Mouse (Mus musculus) adipocyte (in vitro differentiated cells): ENCODE data around the gene Pabpc1l.
"Not testable (repeated sequence)": the region's sequence is repeated elsewhere in the genome, so short reads cannot be mapped to it uniquely, and the experiment has no call there.

ENCODE experiments used
- DNase-seq: peaks from one replicate; pipeline ENCODE4 v3.0.0-alpha.2; 2016; ENCODE audit warnings: low spot score

Gene Pabpc1l

DNA sequence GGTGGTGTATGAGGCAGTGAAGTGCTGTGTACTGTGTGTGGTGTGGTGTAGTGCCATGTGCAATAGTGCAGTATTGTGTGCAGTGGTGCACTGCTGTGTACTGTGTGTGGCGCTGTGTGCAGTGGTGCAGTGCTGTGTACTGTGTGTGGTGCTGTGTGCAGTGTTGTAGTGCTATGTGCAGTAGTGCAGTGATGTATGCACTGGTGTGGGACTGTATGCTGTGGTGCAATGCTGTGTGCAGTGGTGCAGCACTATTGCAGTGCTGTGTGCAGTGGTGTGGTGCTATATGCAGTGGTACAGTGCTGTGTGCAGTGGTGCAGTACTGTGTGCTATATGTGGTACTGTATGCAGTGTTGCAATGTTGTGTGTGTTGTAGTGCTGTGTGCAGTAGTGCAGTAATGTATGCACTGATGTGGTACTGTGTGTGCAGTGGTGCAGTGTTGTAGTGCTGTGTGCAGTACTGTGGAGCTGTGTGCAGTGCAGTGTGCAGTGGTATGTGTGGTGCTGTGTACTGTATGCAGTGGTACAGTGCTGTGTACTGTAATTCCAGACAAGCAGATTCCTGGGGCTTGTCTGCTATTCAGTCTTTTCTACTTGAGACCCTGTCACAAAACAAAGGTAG, 13.3 kb downstream of the Pabpc1l start:
- DNase-seq = no peak

DNA sequence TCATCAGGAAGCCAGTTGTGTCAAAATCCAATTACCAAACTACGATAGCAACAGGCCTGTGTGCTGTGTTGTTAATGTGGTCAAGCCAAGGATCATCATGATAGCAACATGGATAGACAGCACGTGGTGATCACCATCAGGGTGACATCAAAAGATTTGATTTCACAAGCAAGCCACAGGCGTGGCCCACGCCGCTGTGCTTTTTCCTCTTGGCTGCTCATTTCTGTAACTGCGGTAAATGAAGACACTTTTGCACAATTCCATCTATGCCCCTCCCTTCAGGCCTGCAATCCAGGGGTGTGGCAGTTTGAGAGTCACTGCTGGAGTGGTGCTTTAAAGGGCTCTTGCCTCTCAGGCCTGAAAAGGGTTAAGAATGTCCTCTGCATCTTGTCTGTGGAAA, 15.7 kb downstream of the Pabpc1l start:
- DNase-seq = peak; percentile 45

DNA sequence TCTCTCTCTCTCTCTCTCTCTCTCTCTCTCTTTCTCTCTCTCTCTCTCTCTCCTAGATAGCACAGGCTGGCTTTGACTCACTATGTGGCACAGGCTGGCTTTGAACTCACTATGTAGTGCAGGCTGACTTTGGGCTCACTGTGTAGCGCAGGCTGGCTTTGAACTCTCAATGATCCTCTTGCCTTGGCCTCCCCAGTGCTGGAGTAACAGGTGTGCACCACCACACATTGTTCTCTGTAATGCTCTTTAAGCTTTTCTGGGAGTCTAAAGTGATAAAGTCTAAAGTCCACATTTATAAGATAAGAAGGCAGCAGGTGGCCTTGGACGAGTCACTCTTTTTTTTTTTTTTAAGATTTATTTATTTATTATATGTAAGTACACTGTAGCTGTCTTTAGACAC, 16.3 kb downstream of the Pabpc1l start:
- no peak for DNase-seq

DNA sequence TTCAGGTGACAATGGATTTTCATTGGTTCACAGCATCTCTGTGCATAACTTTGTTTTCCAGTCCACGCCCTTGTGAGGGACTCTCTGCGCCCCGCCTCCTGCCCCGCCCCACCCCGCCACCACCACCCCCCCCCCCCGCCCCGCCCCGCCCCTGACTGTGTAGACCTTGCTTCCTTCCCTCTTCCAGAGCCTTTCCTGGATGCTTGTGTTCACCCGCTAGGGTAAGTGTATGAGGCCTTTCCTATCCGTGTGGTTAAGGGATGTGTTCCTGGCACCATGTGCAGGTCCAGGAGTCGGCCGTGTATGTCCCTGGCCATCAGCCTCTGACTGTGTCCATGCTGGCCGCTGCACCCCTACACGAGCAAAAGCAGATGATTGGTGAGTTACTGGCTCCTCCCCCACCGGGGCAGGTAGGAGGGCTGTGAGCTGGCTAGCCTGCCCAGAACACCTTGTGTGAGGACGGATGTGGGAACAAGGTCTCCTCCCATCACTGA, 22.0 kb downstream of the Pabpc1l start:
- DNase-seq = no peak

DNA sequence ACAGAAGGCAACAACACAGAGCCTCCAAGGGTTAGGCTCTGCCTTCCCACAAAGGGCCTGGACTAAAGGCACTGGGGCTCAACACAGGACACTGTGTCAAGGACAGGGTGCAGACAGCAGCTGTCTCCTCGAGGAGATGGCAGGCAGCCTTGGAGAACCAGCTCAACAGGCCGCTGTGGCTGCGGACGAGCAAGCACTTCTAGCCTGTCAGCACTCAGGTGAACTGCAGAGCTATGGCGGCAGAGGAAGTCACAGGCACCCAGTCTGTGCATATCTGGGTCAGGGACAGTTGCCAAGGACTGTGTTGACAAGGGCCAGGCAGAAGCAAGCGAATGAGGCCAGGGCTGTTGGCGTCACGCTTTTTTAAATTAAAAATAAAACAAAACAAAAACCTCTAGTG, 28.5 kb downstream of the Pabpc1l start:
- DNase-seq = peak; percentile 54

DNA sequence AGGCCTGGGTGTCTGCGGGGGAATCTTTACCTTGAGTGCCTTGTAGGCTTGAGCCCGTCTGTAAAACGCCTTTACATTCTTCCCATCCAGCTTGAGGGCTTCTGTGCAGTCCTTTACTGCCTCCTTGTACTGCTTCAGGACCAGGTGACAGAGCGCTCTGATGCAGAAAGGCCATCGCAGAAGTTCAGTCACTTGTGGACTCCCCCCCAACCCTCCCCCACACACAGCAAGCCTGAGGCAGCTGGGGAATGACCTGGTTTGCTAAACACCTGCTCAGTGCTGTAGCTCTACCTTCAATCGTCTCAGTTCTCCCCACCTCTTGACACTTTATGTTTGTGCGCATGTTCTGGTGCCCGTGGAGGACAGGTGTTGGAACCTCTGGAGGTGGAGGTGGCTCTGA, 29.4 kb downstream of the Pabpc1l start:
- DNase-seq = no peak

DNA sequence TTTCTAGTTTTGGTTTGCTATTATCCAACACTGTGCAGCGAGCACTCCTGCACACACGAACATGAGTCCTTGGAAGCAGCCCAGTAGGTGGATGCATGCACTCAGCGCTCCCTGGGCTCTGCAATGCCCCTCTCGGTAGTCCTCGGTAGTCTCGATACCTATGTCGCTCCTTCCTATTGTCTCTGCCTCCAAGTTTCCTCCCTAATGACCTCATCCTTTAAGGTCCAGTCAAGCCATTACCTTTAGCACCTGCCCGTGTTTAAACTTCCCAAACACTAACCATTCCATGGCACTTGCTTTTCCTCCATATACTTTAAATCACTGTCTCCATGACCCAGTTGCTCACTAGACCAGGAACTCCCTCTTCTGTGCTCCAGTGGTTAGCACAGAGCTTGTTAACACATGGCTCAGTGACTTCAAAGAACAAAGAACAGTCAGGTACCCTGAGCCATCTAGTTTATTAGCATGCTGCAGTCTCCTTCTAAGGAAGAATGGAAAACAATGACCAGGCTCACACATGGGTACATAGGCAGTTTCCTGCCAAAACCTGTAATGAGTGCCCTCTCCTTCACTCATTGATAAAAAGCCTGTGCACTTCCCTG, 34.5 kb downstream of the Pabpc1l start:
- DNase-seq = no peak

DNA sequence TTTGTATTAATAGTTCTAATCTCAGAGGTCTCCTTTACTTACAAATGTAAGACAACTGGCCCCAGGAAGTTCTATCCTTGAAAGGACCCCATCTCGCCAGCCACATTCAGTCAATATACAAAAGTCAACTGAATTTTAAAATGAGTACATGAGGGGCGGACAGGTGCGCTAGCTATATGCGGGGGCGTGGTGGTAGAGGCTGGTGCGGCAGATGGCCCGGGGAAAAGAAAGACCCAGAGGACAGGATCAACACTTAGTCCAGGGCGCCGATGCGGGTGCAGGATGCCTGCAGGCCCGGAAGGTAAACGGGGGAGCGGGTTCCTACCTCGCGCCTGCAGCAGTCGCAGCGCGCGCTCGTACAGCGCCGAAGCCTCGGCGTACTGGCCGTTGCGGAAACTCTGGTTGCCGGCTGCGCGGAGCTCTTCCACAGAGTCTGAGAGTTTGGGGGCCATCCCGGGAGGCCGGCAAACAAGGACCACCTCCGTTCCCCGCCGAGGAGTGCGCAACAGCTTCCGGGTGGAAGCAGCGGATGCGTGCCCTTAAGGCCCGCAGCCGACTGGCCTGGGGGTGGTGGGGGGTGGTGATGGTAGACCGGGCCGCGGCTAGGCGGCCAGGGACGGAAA, 45.0 kb downstream of the Pabpc1l start, which contains the start of gene Stk4:
Stk4 (plus strand) TSS at position 181 of the 623 bp plus-strand sequence.
- DNase-seq = no peak

DNA sequence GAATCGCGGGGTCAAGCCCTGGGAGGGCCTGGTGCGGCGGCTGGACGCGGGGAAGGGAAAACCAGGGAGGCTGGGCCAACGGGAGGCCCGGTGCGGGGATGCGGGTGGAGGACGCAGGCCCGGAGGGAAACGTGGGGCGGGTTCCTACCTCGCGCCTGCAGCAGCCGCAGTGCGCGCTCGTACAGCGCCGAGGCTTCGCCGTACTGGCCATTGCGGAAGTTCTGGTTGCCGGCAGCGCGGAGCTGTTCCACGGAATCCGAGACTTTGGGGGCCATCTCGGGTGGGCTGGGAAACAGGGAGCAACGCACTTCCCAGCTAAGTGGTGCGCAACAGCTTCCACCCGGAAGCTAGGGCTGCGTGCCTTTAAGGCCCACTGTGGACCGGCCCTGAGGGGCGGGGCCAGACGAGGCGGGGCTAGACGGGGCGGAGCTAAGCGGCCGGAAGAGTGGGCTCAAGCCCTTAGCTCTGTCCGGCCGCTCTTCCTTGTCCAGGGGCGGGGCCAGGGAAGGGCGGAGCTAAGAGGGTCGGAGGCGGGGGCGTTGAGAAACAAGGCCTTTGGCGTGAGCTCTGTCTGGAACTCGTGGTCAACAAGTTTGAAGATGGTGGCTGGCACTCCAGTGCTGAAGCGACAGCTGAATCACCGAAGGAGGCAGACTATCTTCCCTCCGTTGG, 45.7 kb downstream of the Pabpc1l start, which contains the start of gene Tomm34:
Tomm34 (minus strand) TSS at position 405 of the 672 bp plus-strand sequence.
- DNase-seq = peak; percentile 95

DNA sequence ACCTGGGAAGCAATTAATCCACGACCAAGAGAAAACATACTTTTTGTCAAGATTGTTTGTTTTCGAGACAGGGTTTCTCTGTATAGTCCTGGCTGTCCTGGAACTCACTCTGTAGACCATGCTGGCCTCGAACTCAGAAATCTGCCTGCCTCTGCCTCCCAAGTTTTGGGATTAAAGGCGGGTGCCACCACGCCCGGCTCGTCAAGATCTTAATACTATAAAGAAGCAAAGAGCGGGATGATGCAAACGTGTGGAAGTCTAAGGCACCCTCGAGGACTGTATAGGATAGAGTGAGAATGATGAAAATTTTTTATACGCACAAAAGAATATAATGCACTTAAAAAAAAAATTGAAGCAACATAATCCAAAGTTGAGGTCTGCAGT, 46.2 kb downstream of the Pabpc1l start:
- not testable (repeated sequence) for DNase-seq

DNA sequence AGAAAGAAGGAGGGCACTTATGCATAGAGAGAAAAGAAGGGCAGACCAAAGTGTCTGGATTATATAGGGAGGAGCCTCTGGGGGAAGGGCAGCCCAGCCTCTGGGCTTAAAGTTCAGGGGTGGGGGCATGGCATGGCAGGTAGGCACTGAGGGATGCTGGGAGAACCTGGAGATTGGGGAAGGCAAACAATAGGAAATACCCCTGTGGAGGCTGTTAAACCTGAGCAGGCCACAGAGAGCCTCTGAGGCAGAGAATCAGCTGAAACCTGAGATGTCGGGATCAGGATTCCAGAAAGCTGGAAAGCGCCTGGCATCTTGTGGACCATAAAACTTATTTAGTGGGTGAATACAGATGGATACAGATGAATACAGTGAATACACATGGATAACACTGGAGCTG, 46.9 kb downstream of the Pabpc1l start:
- no peak for DNase-seq

DNA sequence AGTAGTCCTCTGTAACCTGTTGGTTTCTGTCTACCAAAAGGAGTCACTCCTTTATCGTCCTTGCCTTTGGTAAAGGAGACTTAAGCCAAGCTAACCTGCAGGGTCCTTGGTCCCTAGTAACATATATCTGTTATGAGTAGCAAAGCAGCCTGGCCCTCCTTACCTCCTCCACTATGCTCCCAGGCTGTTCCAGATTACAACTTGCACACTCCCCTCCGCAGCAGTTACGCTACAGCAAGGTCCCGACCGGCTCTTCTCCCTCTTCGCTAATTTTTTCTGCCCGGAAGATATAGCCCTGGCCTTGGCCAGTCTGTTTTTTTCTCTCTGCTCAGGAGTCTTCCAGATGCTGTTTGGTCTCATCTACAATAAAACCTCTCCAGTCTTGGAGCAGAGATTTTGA, 47.9 kb downstream of the Pabpc1l start:
- no peak for DNase-seq

DNA sequence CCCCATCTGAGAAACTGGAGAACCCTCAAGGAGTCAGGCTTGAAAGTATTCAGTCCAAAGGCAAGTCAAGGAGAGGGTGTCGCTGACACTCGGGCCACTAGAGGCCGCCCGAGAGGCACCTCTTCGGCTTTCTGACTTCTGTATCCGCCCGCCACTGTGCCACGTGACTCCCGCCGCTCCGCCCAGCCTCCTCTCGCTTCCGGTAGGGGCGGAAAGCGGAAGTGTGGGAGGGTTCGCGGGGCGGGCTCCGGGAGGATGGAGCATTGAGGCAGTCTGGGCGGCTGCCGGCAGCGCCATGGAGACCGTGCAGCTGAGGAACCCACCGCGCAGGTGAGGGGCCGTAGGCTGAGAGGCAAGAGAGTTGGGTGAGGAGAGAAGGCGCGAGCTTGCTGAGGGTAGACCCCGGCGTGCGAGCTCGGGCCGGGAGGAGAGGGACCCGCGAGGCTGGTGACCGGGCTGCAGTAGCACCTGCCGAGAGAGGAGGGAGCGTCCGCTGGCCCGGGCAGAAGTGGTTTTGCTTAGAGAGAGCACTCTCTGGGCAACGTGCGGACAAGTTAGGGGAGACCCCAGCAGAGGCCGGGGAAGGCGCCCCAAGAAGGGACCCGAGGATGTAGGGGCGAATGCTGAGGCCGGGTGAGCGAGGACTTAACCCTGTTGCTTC, 48.8 kb downstream of the Pabpc1l start:
- DNase-seq = peak; percentile 99

DNA sequence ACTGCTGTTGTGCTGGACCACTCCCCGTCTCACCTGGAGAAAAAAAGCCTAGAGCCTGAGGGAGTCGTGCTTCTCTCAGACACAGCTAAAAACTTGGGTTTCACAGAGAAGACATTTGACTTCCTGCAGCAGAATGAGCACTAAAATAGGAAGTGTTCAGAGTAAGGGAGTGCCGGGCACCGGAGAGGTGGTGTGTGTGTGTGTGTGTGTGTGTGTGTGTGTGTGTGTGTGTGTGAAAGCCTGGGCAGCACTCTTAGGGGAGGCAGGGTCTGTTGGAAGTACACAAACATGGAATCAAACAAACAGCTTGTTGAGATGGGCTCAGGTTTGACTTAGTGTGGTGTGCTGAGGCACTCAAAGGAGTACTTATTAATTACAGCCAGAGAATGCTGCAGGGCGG, 49.8 kb downstream of the Pabpc1l start:
- no peak for DNase-seq

DNA sequence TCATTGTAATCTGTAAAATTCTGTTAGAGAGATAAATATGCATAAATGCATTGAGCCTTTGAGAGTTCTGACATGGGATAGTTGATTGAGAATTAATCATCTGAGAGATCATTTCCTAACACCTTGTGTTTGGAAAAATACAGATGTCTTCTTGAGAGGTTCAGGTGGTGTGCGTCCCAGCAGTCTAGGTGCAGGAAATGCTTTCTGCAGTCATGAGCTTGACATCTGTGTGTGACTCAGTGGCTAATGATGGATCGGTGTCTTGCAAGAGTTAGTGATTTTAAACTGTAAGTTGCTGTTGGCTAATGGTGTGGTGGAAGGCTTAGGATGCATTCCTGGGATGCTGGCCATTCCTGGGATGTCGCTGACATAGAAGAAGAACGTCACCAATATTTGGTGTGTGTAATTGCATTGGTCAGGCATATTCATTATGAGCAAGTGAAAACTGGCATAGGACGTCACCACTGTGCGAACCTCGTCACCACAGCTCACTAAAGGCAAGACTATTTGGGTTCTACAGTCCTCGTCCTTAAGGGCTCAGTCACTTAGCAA, 51.7 kb downstream of the Pabpc1l start:
- DNase-seq = no peak

DNA sequence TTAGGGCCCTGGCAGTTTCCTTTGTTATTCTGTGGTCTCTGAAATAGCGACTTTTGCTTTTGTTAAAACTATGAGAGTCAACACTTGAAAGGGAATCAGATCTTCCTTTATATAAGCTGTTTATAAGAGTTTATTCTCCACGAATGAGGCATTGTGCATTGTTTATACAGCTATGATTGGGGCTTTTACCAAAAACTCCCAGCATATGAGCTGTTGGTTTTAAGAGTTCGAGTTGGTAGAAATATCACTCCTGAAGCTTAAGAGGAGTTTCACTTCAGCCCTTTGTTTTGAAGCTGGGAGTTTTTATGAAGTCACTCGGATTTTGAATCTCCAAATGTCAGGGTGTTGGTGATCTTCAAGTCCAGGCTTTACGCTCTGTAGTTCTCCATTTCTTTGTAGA, 52.6 kb downstream of the Pabpc1l start:
- DNase-seq = no peak

DNA sequence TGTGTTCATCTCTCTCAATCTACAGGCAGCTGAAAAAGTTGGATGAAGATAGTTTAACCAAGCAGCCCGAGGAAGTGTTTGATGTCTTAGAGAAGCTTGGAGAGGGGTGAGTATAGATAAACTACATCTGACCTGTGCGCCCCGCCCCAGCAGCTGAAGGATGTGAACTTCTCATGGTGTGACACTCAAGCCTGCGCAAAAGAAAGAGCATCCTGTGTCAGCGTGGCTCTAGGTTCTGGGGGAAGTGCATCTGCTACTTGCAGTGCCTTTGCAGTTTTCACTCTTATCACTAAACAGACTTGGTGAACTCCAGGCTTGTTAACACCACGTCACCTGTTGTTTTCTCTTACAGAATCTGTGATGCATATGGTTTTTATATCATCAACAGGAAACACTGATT, 54.2 kb downstream of the Pabpc1l start:
- no peak for DNase-seq

DNA sequence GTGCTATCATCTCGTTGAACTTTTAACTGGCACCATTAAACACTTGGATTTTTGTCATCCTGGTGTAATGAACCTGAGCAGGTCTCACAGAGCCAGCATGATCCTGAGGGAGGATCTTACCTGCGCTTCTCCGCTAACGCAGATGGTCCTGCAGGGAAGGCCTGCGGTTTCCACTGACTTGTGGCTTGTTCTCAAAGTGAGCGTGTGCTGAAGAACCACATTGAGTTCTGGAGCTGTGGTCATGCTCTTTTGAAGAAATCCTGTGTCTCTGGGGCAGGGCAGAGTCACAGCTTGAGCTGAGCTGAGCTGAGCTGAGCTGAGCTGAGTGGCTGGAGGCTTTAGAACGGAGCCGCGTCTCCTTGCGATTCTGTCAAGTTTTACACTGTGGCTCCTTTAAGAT, 56.3 kb downstream of the Pabpc1l start:
- DNase-seq = no peak

DNA sequence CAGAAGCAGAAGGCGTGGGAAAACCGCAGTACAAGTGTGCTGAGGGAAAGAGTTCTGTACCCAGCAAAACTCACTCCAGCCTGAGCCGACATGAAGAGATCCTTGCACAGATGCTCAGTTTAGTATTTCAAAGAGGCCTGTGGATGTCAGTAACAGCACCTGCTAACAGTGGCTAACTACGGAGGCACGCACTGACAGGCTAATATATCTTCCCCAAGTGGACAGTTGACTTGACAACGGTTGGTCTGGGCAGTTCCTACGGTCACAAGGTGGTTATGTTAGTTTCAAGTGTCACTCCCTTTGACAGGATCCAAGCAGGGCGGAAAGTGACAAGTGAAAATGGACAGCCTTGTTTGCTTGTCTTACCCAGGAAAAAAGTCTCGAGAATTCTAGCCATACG, 56.9 kb downstream of the Pabpc1l start:
- no peak for DNase-seq

DNA sequence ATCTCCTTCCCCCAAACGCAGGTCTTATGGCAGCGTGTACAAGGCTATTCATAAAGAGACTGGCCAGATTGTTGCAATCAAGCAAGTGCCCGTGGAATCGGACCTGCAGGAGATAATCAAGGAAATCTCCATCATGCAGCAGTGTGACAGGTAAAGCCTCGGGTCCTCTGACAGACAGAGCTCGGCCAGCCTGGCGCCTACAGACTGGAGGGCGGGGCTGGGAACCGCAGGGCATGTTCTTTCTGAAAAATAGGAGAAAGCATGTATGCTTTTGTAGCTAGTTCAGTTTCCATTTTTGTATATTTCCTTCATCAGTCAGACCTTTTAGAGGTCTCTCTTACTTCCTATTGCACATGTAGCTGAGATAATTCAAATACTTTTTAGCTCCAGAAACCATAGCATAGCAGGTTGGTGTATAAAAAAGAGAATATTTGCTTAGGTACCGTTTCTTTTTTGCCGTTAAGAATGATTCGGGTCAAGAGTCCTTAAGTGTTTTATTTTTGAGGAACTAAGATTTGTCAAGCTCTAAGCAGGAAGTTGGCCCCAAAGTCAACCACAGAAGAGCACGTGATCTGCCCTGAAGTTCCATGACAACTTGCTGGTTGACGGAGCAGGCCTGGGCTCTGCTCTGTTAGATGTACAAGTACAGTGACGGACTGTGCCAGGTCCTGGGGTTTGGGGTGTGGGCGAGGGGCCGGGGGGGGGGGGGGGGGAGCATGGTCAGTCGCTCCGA, 58.5 kb downstream of the Pabpc1l start:
- no peak for DNase-seq

DNA sequence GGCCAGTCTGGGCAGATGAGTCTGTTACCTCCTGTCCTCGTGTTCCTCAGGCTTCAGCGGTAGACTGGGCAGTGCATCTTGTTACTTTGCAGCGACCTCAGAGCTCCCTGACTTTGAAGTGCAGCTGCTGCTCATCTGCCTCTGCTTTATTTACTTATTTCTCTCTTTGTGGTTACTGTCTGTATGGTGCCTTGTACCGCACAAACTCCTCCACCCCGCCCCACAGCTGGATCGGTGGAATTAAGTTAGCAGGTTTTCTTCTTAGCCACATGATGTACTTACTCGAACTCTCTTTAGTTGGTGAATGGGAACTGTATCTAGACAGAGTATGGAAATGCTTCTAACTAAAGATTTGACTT, 59.1 kb downstream of the Pabpc1l start:
- DNase-seq = no peak
